Mouse (Mus musculus): ENCODE measurements around the gene Efna5.

- no peak for TF ChIP-seq CTCF (IDR thresholded peaks at IDR 0.05; ENCODE audit: borderline replicate concordance, extremely low read depth, insufficient read depth, insufficient read length)
- no peak for TF ChIP-seq POLR2A (IDR thresholded peaks at IDR 0.05; ENCODE audit: borderline replicate concordance, extremely low read depth, insufficient read depth, insufficient read length, poor library complexity, severe bottlenecking)
These were observed 289.3 kb downstream of the Efna5 start for GRCm38 (mm10) chr17:62591581-62592435.

All from brain, embryonic 14.5 days (tissue).